Mouse (Mus musculus): Measurements from ENCODE around the gene 1110004F10Rik.

DNA sequence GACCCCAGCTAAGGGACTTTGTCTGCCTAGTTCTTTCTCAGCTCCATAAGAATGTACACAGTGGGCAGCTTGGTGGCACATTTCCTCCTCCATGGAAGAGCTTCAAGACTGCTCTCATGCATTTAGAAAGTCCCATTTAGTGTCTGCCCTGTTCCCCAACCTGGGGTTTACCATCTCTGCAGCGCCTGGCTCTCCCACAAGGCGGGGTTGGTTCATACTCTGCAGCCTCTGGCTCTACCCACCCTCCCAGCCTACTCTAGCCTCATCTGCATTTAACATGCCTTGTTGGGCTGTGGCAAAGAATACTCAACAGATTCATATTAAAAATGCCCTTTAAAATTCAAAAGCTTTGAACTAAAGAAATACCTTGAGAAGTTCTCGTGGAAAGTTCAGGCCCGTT is 81.5 kb downstream of the 1110004F10Rik start:
- TF ChIP-seq CTCF (IDR thresholded peaks at IDR 0.05; ENCODE audit: borderline replicate concordance, insufficient read depth, low read depth, low read length) (no peak), POLR2A (IDR thresholded peaks at IDR 0.05; ENCODE audit: borderline replicate concordance, insufficient read depth, low read length) (no peak)
